Mouse (Mus musculus): ENCODE measurements around the gene Srgn.
A peak's percentile ranks its signal among the peaks of the same experiment; 100 is the strongest.

The Srgn gene

GRCm38 (mm10) chr10:62521763-62522162 is 5.5 kb downstream of the Srgn start:
- no peak for DNase-seq (ENCODE audit: low read depth, low spot score)

GRCm38 (mm10) chr10:62520911-62521310 is 6.3 kb downstream of the Srgn start:
- DNase-seq (ENCODE audit: low read depth, low spot score): no peak

DNA sequence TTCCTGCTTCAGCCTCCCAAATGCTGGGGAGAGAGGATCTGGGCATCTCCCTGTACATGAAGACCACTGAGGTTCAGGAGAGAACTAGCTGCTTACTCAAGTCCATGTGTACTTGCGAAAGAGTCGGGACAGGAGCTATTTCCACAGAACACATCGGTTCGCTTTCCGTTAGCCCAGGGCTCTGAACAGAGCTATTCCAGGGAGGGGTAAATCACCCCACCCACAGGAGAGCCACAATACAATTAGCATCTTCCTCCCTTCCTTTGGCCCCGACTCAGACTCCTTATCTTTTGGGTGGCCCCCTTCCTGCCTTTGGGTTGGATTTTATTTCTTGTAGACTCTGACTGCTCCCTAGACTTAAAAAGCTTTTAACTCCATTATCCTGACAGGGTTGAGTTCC is 9.7 kb downstream of the Srgn start:
- DNase-seq (ENCODE audit: low read depth, low spot score): no peak

GRCm38 (mm10) chr10:62512855-62513254 is 14.4 kb downstream of the Srgn start:
- no peak for DNase-seq (ENCODE audit: low read depth, low spot score)

DNA sequence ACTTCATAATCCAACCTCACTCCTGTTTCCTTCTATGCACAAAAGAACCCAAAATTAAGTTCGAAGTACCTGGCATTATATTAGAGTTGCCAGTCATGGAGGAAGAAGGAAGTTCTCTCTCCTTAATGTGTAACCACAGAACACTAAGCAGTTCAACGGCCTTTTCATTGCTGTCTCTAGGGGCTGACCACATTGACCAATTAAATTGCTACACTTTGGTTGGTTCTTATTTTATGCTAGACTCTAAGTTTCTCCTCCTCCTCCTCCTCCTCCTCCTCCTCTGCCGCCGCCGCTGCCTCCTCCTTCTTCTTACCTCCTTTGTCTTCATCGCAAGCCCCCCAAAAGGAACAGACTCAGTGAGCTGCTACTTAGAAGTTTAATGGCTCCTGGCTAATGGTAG is 15.7 kb downstream of the Srgn start:
- no peak for DNase-seq (ENCODE audit: low read depth, low spot score)

DNA sequence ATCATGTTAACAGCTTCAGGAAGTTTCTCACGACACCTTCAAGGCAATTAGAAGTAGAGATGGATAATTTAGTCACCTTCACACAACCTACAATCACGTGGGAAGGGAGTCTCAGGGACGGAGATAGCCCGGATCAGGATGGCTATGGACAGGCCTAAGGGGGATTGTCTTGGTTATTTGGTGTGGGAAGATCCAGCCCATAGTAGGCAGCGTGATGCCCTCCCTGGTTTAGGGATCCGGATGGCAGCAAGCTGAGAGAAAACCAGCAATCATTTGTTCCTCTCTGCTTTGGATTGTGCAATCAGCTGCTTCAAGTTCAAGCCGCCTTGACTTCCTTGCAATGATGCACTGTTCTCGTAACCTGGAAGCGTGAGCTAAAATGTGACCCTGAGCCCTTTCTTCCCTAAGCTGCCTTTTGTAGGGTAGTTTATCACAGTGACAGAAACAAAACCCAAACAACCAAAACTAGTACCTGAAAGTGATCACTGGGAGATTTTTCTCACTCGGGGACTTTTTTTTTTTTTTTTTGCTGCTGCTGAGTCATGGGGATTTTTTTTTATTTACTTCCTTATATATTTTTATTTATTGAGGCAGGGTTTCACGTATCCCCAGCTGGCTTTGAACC is 18.1 kb downstream of the Srgn start:
- DNase-seq (ENCODE audit: low read depth, low spot score): no peak

- no peak for DNase-seq (ENCODE audit: low read depth, low spot score)
Measured at GRCm38 (mm10) chr10:62508459-62508858, 18.8 kb downstream of the Srgn start.

- DNase-seq (ENCODE audit: low read depth, low spot score): peak; percentile 55
Measured at GRCm38 (mm10) chr10:62507591-62508308, 19.5 kb downstream of the Srgn start.

- no peak for DNase-seq (ENCODE audit: low read depth, low spot score)
Measured at GRCm38 (mm10) chr10:62507071-62507470, 20.2 kb downstream of the Srgn start.

- DNase-seq (ENCODE audit: low read depth, low spot score): no peak
Measured at GRCm38 (mm10) chr10:62506019-62506556, 21.2 kb downstream of the Srgn start.

DNA sequence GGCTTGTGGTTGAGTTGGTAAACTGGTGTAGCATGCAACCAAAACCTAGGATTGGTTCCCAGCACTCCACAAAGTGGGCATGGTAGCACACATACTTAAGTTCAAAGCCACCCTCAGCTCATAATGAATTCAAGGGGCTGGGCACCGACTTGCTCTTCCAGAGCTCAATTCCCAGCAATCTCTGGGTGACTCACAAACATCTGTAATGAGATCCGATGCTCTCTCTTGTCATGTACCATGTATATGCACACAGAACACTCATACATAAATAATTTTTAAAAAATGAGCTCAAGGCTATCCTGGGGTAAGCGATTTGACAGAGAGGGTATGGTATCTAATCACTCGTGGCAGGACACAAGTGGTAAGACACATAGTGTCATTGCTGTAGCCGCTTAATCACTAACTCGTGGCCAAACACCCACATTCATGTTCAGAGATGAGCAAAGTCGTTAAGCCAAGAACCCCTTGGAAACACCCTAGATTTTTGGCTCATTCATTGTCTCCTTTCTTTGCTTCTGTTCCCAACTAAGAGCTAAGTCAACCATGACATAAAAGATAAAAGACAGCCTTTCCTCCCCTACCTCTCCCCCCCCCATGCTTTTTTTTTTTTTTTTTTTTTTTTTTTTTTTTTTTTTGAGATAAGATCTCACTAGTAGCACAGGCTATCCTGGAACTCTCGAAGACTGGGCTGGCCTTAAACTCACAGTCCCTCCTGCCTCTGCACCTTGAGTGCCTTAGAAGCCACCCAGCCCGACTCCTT is 21.8 kb downstream of the Srgn start:
- DNase-seq (ENCODE audit: low read depth, low spot score): no peak

GRCm38 (mm10) chr10:62503836-62504628 is 23.2 kb downstream of the Srgn start:
- no peak for DNase-seq (ENCODE audit: low read depth, low spot score)

- DNase-seq (ENCODE audit: low read depth, low spot score): no peak
Measured at GRCm38 (mm10) chr10:62503353-62503752, 23.9 kb downstream of the Srgn start.

- DNase-seq (ENCODE audit: low read depth, low spot score): no peak
Measured at GRCm38 (mm10) chr10:62501951-62502350, 25.3 kb downstream of the Srgn start.

GRCm38 (mm10) chr10:62500916-62501615 is 26.2 kb downstream of the Srgn start:
- DNase-seq (ENCODE audit: low read depth, low spot score): no peak

GRCm38 (mm10) chr10:62500088-62500915 is 26.9 kb downstream of the Srgn start:
- peak; percentile 83 for DNase-seq (ENCODE audit: low read depth, low spot score)

GRCm38 (mm10) chr10:62491681-62492080 is 35.6 kb downstream of the Srgn start:
- peak; percentile 68 for DNase-seq (ENCODE audit: low read depth, low spot score)

DNA sequence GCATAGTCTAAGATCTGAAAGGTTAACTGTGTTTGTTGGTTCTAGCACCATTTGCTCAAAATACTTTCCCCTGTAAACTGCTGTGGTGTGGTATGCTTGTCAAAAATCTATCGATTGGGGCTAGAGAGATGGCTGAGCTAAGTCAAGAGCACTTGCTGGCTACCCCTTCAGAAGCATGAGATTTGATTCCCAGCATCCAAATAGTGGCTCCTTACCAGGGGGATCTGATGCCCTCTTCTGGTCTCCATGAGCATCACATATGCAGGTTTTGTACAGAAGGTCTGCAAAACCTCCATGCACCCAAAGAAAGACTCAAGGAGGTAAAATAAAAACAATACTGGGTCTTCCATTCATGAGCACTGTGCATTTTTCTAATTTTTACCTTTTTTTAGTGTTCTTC is 39.0 kb downstream of the Srgn start:
- DNase-seq (ENCODE audit: low read depth, low spot score): peak; percentile 84

DNA sequence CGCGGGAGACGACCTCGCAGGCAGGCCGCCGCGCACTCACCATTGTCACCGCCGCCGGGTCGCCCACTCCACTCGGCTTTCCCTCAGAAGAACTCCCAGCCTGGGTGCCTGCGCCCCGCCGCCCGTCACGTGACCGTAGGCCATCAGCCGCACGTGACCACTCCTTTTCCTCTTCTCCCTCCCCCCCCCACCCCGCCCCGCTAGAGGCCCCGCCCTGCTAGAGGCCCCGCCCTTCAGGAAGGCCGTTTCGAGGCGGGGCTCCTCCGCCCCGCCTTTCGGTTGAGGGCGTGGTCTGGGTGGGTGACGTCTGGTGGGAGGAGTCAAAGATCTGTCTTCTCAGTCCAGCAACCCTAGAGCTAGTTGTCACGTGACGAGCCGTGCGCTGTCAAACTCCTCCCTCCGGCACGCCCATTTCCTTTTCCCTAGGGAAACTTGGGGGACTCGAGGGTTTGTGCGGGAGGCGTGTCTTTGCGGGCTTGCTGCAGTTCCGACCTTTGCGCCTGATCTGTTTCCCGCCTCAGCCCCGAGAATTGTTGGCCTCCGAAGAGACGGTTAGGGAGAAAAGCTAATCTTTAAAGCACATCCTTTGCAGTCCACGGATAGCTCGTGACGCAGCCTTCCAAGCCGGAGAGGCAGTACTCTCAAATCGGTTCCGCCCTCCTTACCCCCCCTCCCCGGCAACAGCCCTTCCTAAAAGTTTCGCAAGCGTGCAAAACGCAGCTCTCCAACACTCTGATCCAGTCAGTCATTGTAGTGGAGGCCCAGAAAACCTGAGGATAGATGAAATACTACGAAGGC is 40.4 kb downstream of the Srgn start, which contains the start of gene Vps26a:
Vps26a (minus strand) TSS at position 188 of the 798 bp plus-strand sequence.
- DNase-seq (ENCODE audit: low read depth, low spot score): peak; percentile 99

All from ZHBTc4 (cell line).